Mouse (Mus musculus) bone marrow, adult 2 months (tissue): ENCODE measurements around the gene Srxn1.

Source experiments
- CTCF ChIP-seq: fragments of 200-500 bp; IDR thresholded peaks from 2 replicates; pipeline ENCODE4 v1.5.1; 2011; ENCODE audit warnings: low read length, control low read depth; ENCODE audit not compliant: control insufficient read depth, insufficient read depth
- POLR2A ChIP-seq: fragments of 200-500 bp; IDR thresholded peaks from 2 replicates; pipeline ENCODE4 v1.6.1; 2011; ENCODE audit warnings: low read depth, mild to moderate bottlenecking, control low read depth, low read length, borderline replicate concordance; ENCODE audit not compliant: control insufficient read depth

DNA sequence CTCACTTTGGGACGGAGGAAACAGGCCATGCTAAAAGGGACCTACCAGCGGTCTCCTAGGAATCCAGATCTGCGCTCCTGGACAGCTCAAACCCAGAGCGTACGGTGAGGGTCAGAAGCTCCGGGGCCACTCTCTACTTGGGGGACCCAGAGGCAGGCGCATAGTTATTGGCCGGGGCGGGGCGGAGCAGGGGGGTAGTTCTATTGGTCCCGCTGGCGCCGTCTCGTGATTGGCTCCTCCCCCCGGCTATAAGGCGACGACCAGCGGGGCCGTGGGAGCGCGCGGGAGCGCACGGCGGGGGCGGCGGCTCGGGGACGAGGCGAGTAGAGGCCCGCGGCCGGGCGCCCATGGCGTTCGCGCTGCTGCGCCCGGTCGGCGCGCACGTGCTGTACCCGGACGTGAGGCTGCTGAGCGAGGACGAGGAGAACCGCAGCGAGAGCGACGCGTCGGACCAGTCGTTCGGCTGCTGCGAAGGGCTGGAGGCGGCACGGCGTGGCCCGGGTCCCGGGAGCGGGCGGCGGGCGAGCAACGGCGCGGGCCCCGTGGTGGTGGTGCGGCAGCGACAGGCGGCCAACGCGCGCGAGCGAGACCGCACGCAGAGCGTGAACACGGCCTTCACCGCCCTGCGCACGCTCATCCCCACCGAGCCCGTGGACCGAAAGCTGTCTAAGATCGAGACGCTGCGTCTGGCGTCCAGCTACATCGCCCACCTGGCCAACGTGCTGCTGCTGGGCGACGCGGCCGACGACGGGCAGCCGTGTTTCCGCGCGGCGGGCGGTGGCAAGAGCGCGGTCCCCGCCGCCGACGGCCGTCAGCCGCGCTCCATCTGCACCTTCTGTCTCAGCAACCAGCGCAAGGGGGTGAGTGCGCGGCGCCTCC is 38.2 kb downstream of the Srxn1 start, which contains the start of gene Tcf15:
- TF ChIP-seq POLR2A (no peak), CTCF (no peak)
